Mouse (Mus musculus) intestine, postnatal 0 days (tissue): ENCODE measurements around the gene Carmil1. TPM values are rescaled to one million over a fixed set of nuclear protein-coding genes. Genes with fewer than 3 reads are reported as not detected.

Source experiments
- ATAC-seq: fragments of 200-750 bp; cut with Nextera tagmentation; 2 replicates; pipeline ENCODE4 v1.8.0; 2017; ENCODE audit warnings: mild to moderate bottlenecking, moderate TSS enrichment, moderate library complexity
- H3K27ac ChIP-seq: fragments of 300-500 bp; sonication (generic); 2 replicates; pipeline ENCODE4 v1.5.1; 2014; ENCODE audit warnings: mild to moderate bottlenecking, low read depth, low read length, moderate library complexity
- H3K27me3 ChIP-seq: fragments of 300-500 bp; sonication (generic); replicated peaks from 2 replicates; pipeline ENCODE4 v1.6.1; 2014; ENCODE audit warnings: low read length, mixed read lengths; ENCODE audit not compliant: control insufficient read depth, insufficient read depth
- H3K36me3 ChIP-seq: fragments of 300-500 bp; sonication (generic); 2 replicates; pipeline ENCODE4 v1.6.1; 2014; ENCODE audit warnings: mild to moderate bottlenecking, moderate library complexity; ENCODE audit not compliant: control insufficient read depth, insufficient read depth
- H3K4me1 ChIP-seq: fragments of 300-500 bp; sonication (generic); replicated peaks from 2 replicates; pipeline ENCODE4 v1.6.1; 2014; ENCODE audit warnings: antibody characterized with exemption, low read length, mixed read lengths; ENCODE audit not compliant: control insufficient read depth, insufficient read depth
- H3K4me2 ChIP-seq: fragments of 300-500 bp; sonication (generic); replicated peaks from 2 replicates; pipeline ENCODE4 v1.6.1; 2014; ENCODE audit warnings: low read depth, mild to moderate bottlenecking, moderate library complexity
- H3K4me3 ChIP-seq: fragments of 300-500 bp; sonication (generic); 2 replicates; pipeline ENCODE4 v1.5.1; 2014; ENCODE audit warnings: low read depth, low read length
- H3K9ac ChIP-seq: fragments of 300-500 bp; sonication (generic); 2 replicates; pipeline ENCODE4 v1.6.1; 2014; ENCODE audit warnings: mild to moderate bottlenecking, low read depth, low read length
- H3K9me3 ChIP-seq: fragments of 300-500 bp; sonication (generic); 2 replicates; pipeline ENCODE4 v1.6.1; 2016; ENCODE audit warnings: mixed run types; ENCODE audit not compliant: control insufficient read depth
- CTCF ChIP-seq: sonication (generic); IDR thresholded peaks from 2 replicates; pipeline ENCODE4 v1.5.1; 2016; ENCODE audit warnings: low read depth, mild to moderate bottlenecking, control low read depth, antibody characterized with exemption, moderate library complexity
- WGBS: fragments of 180-500 bp; shearing (Covaris S2); extraction: QIAGEN DNeasy Blood & Tissue Kit; methylation state at CpG from one replicate; pipeline ENCODE4 v1.1.7; 2014; 5-methylcytosine and 5-hydroxymethylcytosine counted together
- polyA plus RNA-seq: library from polyadenylated mRNA; unstranded; fragments of >200 nt; fragmentation: Nextera tagmentation; extraction: Ambion mirVana; gene quantifications from 2 replicates; pipeline ENCODE4 v1.2.1, GENCODE M21; 2015

Carmil1 gene
- polyA plus RNA-seq, 1 experiment from 2014 or later = 25.6 TPM

DNA sequence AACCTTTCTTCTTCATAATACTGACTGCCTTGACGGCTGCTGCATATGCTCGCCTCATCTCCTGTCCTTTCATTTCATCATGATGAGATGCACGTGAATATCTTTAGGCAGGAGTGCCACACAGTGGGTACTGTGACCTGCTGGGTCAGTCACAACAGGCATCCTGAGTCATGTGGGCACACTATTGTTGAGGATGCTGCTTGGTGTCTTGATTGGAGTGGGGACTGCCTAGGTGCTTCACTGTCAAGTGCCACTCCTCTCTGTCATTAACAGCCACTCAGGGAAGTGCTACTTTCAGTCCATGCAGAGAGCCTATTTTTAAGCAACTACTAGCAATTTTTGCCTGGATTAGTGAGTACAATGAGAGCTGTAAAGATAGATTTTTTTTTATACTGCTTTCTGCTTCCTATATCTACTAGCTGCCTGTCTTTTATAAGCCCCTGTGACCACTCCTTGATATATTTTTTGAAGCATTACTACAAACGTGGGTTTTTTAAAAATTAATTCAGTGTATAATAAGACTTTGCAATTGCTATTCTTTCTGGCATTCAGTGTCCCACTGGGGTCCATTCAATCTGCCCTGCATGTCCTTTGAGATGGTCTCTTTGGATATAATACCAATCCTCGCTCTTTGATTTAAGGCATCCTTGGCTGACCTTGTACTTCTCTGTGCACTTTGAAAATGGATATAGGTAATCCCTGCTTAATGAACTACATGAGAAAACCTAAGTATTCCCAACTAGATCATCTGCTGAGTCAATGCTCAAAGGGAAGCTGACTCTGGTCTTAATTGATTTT is 225.3 kb downstream of the Carmil1 start:
- no peaks in the 10 kb centered on the region for H3K9me3 ChIP-seq
- H3K4me1 ChIP-seq = no peaks in the 10 kb centered on the region
- H3K9ac ChIP-seq = no peak overlapping the region
- H3K27me3 ChIP-seq = no peaks in the 10 kb centered on the region
- H3K27ac ChIP-seq = no peak overlapping the region
- H3K4me2 ChIP-seq = no peak overlapping the region
- WGBS = 81% methylated on average over 5 of the region's 5 CpGs
- H3K4me3 ChIP-seq = no peak overlapping the region
- H3K36me3 ChIP-seq = 0 out of 2 replicates have a peak, but pooled peaks cover 7% of the 10 kb centered on the region
- ATAC-seq = no peak
- no peak for TF ChIP-seq CTCF

- Histone ChIP-seq H3K9me3 (no peaks in the 10 kb centered on the region), H3K9ac (no peak overlapping the region), H3K36me3 (no peaks in the 10 kb centered on the region), H3K27ac (no peak overlapping the region), H3K4me2 (no peak overlapping the region), H3K27me3 (no peaks in the 10 kb centered on the region), H3K4me3 (no peak overlapping the region), H3K4me1 (no peaks in the 10 kb centered on the region)
- TF ChIP-seq CTCF = no peak
- ATAC-seq = no peak
- WGBS = 56% methylated on average over 2 of the region's 2 CpGs
Measured at GRCm38 (mm10) chr13:24051496-24051895, 229.1 kb downstream of the Carmil1 start.

GRCm38 (mm10) chr13:24050330-24050729 is 230.3 kb downstream of the Carmil1 start:
- H3K27me3 ChIP-seq = no peaks in the 10 kb centered on the region
- ATAC-seq = no peak
- no peaks in the 10 kb centered on the region for H3K4me1 ChIP-seq
- no peaks in the 10 kb centered on the region for H3K9me3 ChIP-seq
- no peaks in the 10 kb centered on the region for H3K36me3 ChIP-seq
- no peak overlapping the region for H3K9ac ChIP-seq
- no peak for TF ChIP-seq CTCF
- H3K4me3 ChIP-seq = no peak overlapping the region
- 78% methylated on average over 5 of the region's 5 CpGs for WGBS
- no peak overlapping the region for H3K4me2 ChIP-seq
- no peak overlapping the region for H3K27ac ChIP-seq

DNA sequence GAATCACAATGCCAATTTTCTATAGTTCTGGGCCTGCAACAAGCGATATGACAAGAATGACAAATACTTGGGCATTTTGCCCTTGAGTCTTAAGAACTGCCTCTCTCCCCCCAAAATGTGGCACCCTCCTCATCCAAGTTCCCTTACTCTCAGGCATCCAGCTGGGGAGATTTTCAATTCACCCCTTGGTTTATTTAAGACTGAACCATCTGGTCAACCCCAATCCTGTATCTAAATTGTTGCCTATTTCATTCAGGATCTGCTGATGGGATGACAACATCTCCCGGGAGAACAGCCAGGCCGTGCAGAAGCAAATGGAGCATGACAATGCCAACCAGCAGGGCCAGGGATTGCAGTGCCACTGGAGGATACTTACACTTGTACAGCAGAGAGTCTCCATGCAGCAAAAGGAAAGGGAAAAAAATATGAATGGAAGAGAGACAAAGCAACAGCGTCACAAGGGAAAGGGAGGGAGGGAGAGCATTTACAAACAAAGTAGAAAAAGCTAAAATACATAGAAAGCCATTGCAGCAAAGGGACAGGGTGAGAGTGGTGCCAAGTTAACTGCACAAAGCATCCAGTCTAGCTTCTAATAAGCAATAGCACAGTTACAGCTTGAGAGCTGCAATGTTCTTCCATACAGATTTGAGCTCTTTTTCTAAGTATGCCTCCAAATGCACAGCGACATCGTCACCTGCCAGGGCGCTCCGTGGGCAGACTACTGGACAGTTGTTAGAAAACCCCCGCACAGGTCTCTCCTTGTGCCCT is 231.1 kb downstream of the Carmil1 start:
- Histone ChIP-seq H3K4me3 (no peak overlapping the region), H3K36me3 (no peaks in the 10 kb centered on the region; the same call in 1 of the 2 replicates), H3K4me1 (no peaks in the 10 kb centered on the region), H3K27ac (no peak overlapping the region), H3K4me2 (no peak overlapping the region), H3K9ac (no peak overlapping the region), H3K27me3 (no peaks in the 10 kb centered on the region), H3K9me3 (no peaks in the 10 kb centered on the region)
- 83% methylated on average over 9 of the region's 9 CpGs for WGBS
- no peak for ATAC-seq
- TF ChIP-seq CTCF = no peak

- Histone ChIP-seq H3K27me3 (no peaks in the 10 kb centered on the region), H3K9me3 (no peaks in the 10 kb centered on the region), H3K4me1 (no peaks in the 10 kb centered on the region), H3K4me3 (no peak overlapping the region), H3K27ac (no peak overlapping the region), H3K4me2 (no peak overlapping the region), H3K9ac (no peak overlapping the region), H3K36me3 (peaks cover 5% of the 10 kb centered on the region)
- 94% methylated on average over 6 of the region's 6 CpGs for WGBS
- ATAC-seq = no peak
- TF ChIP-seq CTCF = no peak
Measured at GRCm38 (mm10) chr13:24048611-24049010, 232.0 kb downstream of the Carmil1 start.

DNA sequence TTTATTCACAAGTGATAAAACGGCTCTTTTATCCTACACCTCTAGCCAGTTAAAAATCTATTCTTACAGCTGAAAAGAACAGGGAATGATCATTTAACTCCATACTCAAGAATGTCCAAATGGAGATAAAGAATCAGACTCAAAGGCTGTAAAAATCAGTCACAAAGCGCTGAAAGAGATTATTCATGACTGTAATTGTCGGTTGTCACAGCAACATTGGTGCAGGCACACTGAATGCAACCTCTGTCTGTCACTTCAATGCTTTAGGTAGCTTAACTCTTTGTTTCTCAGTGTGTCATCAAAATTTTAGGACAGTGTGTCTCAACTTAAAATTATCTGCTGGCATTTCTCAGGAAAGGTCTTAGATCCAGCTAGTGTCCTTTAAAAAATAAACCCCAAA is 235.3 kb downstream of the Carmil1 start:
- no peaks in the 10 kb centered on the region for H3K4me1 ChIP-seq
- H3K9me3 ChIP-seq = no peaks in the 10 kb centered on the region
- ATAC-seq = no peak
- no peaks in the 10 kb centered on the region for H3K27me3 ChIP-seq
- no peak overlapping the region for H3K4me3 ChIP-seq
- TF ChIP-seq CTCF = no peak
- peaks cover 31% of the 10 kb centered on the region for H3K36me3 ChIP-seq
- 56% methylated on average over 3 of the region's 3 CpGs for WGBS
- no peak overlapping the region for H3K9ac ChIP-seq
- no peak overlapping the region for H3K27ac ChIP-seq
- H3K4me2 ChIP-seq = no peak overlapping the region
